ENCODE assay signal across 16 mouse cellular contexts in genomic region chrX:169439546-169439945, GRCm38 (mm10).
"Had no signal": no experiment of that assay in that cellular context is flagged by ENCODE, and none has a peak within 500 bp of the region (broad histone marks: within the 10 kb centered on the region; RNA-seq: fewer than 3 reads in every experiment).

No protein-coding gene starts in this region.

- H3K27me3 ChIP-seq: neural tube, embryonic 15.5 days; stomach, embryonic 15.5 days had no signal

- H3K4me1 ChIP-seq: neural tube, embryonic 13.5 days; neural tube, embryonic 15.5 days; stomach, embryonic 15.5 days had no signal

- H3K27ac ChIP-seq: neural tube, embryonic 13.5 days; neural tube, embryonic 15.5 days; stomach, embryonic 15.5 days; stomach, postnatal 0 days had no signal

- H3K4me3 ChIP-seq: neural tube, embryonic 13.5 days; neural tube, embryonic 15.5 days; stomach, embryonic 15.5 days had no signal

- H3K4me2 ChIP-seq: neural tube, embryonic 13.5 days; neural tube, embryonic 15.5 days; stomach, embryonic 15.5 days had no signal

- H3K9me3 ChIP-seq: neural tube, embryonic 13.5 days; neural tube, embryonic 15.5 days; stomach, embryonic 15.5 days had no signal

- H3K9ac ChIP-seq: neural tube, embryonic 13.5 days; neural tube, embryonic 15.5 days; stomach, embryonic 15.5 days had no signal

- H3K36me3 ChIP-seq: neural tube, embryonic 13.5 days; neural tube, embryonic 15.5 days; stomach, embryonic 15.5 days had no signal

- DNase-seq: retina, postnatal 1 day; right cerebral cortex, adult 18-20 months; right cerebral cortex, postnatal 14 days; right cerebral cortex, postnatal 25 days; right cerebral cortex, postnatal 4 days; spleen, adult 18-20 months; thymus, adult 18-20 months; thymus, adult 2 months; thymus, postnatal 14 days; thymus, postnatal 25 days; thymus, postnatal 36 days; thymus, postnatal 4 days had no signal
